Mouse (Mus musculus) frontal cortex, postnatal 25 days (tissue): Measurements from ENCODE around the gene Trak1.
A peak's percentile ranks its signal among the peaks of the same experiment; 100 is the strongest.
"Not testable (repeated sequence)": the region's sequence is repeated elsewhere in the genome, so short reads cannot be mapped to it uniquely, and the experiment has no call there.

Experiments
- DNase-seq, 2 experiments: peaks; one replicate each; pipeline ENCODE4 v3.0.0; 2022; ENCODE audit warnings: low spot score in 2 of 2

Trak1 gene

GRCm38 (mm10) chr9:121429592-121429991, 132.3 kb downstream of the Trak1 start:
- no peak for DNase-seq

GRCm38 (mm10) chr9:121430379-121430778, 133.1 kb downstream of the Trak1 start:
- DNase-seq, result no peak

- DNase-seq, result no peak
These were observed 136.6 kb downstream of the Trak1 start for GRCm38 (mm10) chr9:121433745-121434528.

GRCm38 (mm10) chr9:121435332-121435956, 138.1 kb downstream of the Trak1 start:
- no peak for DNase-seq

- DNase-seq, result no peak
These were observed 139.2 kb downstream of the Trak1 start for GRCm38 (mm10) chr9:121436501-121436900.

- DNase-seq, result no peak
These were observed 144.8 kb downstream of the Trak1 start for GRCm38 (mm10) chr9:121442145-121442544.

GRCm38 (mm10) chr9:121443696-121444366, 146.5 kb downstream of the Trak1 start:
- no peak for DNase-seq

GRCm38 (mm10) chr9:121444367-121444707, 147.0 kb downstream of the Trak1 start:
- no peak for DNase-seq

- DNase-seq, result no peak
These were observed 148.1 kb downstream of the Trak1 start for GRCm38 (mm10) chr9:121445364-121445763.

- DNase-seq, result no peak
These were observed 149.1 kb downstream of the Trak1 start for GRCm38 (mm10) chr9:121446431-121446831.

- DNase-seq, result not testable (repeated sequence)
These were observed 155.1 kb downstream of the Trak1 start for GRCm38 (mm10) chr9:121452342-121452942.

GRCm38 (mm10) chr9:121454891-121455290, 157.6 kb downstream of the Trak1 start:
- no peak for DNase-seq

GRCm38 (mm10) chr9:121456739-121457515, 159.6 kb downstream of the Trak1 start:
- DNase-seq, result no peak

GRCm38 (mm10) chr9:121458466-121458865, 161.2 kb downstream of the Trak1 start:
- peak in 1 of 2 experiments; percentile 31 for DNase-seq

GRCm38 (mm10) chr9:121459950-121460349, 162.6 kb downstream of the Trak1 start:
- no peak for DNase-seq

- no peak for DNase-seq
These were observed 163.2 kb downstream of the Trak1 start for GRCm38 (mm10) chr9:121460527-121460926.

GRCm38 (mm10) chr9:121467460-121467859, 170.2 kb downstream of the Trak1 start:
- no peak for DNase-seq

- DNase-seq, result no peak
These were observed 172.4 kb downstream of the Trak1 start for GRCm38 (mm10) chr9:121469711-121470110.

GRCm38 (mm10) chr9:121474771-121475170, 177.5 kb downstream of the Trak1 start:
- DNase-seq, result no peak

- no peak for DNase-seq
These were observed 178.5 kb downstream of the Trak1 start for GRCm38 (mm10) chr9:121475488-121476452.
